Mouse (Mus musculus) heart, embryonic 10.5 days (tissue): ENCODE data around the gene Nfya. TPM values are rescaled to one million over a fixed set of nuclear protein-coding genes. Genes with fewer than 3 reads are reported as not detected.
"Not testable (repeated sequence)": the region's sequence is repeated elsewhere in the genome, so short reads cannot be mapped to it uniquely, and the experiment has no call there.

Source experiments
- DNase-seq: peaks from one replicate; pipeline ENCODE4 v3.0.0-alpha.2; 2017; ENCODE audit warnings: low spot score
- H3K27ac ChIP-seq: fragments of 300-500 bp; sonication (generic); 2 replicates; pipeline ENCODE4 v1.5.1; 2016; ENCODE audit warnings: mild to moderate bottlenecking
- H3K27me3 ChIP-seq: fragments of 300-500 bp; sonication (generic); 2 replicates; pipeline ENCODE4 v1.6.1; 2016; ENCODE audit warnings: mild to moderate bottlenecking; ENCODE audit not compliant: poor library complexity, insufficient read depth, severe bottlenecking
- H3K36me3 ChIP-seq: fragments of 300-500 bp; sonication (generic); 2 replicates; pipeline ENCODE4 v1.6.1; 2016; ENCODE audit warnings: mild to moderate bottlenecking, moderate library complexity
- H3K4me1 ChIP-seq: fragments of 300-500 bp; sonication (generic); 2 replicates; pipeline ENCODE4 v1.6.1; 2016; ENCODE audit warnings: mild to moderate bottlenecking
- H3K4me3 ChIP-seq: fragments of 300-500 bp; sonication (generic); 2 replicates; pipeline ENCODE4 v1.5.1; 2016; ENCODE audit warnings: mild to moderate bottlenecking, moderate library complexity
- H3K9me3 ChIP-seq: fragments of 300-500 bp; sonication (generic); 2 replicates; pipeline ENCODE4 v1.6.1; 2016; ENCODE audit warnings: mild to moderate bottlenecking, moderate library complexity
- WGBS: fragments of 180-500 bp; shearing (Covaris S2); methylation state at CpG from one replicate; pipeline ENCODE4 v1.1.7; 2016; 5-methylcytosine and 5-hydroxymethylcytosine counted together
- polyA plus RNA-seq: library from polyadenylated mRNA; unstranded; fragments of >200 nt; fragmentation: Nextera tagmentation; extraction: Ambion mirVana; gene quantifications from 2 replicates; pipeline ENCODE4 v1.2.1, GENCODE M21; 2016

Gene Nfya
- polyA plus RNA-seq, 1 experiment from 2014 or later: 17.3 TPM

DNA sequence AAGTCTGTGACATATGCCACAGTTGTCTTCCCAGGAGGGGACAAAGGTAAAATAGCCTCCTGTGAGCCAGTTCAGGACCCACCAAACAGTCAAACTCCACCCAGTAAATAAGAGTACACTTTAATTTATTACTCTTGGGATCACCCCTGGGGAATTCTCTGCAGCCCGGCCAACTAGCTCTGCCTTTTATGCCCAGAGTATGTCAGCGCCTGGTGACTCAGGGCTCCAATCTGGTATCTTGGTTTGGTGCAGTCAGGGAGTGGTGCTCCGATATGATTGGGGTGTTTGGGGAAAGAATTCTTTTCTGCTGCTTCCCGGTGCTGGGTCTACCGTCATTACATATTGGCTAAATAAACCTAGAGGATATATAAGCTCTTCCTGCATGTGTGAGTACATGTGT lies 42.9 kb downstream of the Nfya start:
- DNase-seq: no peak
- WGBS: 73% methylated on average over 5 of the region's 5 CpGs
- Histone ChIP-seq H3K36me3 (no peaks in the 10 kb centered on the region), H3K4me3 (no peak overlapping the region), H3K9me3 (no peaks in the 10 kb centered on the region), H3K4me1 (peaks cover 25% of the 10 kb centered on the region), H3K27me3 (no peaks in the 10 kb centered on the region), H3K27ac (no peak overlapping the region)

- Histone ChIP-seq H3K27ac (no peak overlapping the region), H3K9me3 (no peaks in the 10 kb centered on the region), H3K4me1 (peaks cover 29% of the 10 kb centered on the region), H3K27me3 (no peaks in the 10 kb centered on the region), H3K36me3 (no peaks in the 10 kb centered on the region), H3K4me3 (no peak overlapping the region)
- 70% methylated on average over 9 of the region's 9 CpGs for WGBS
- DNase-seq: no peak
These were observed 44.1 kb downstream of the Nfya start for GRCm38 (mm10) chr17:48365511-48366155.

DNA sequence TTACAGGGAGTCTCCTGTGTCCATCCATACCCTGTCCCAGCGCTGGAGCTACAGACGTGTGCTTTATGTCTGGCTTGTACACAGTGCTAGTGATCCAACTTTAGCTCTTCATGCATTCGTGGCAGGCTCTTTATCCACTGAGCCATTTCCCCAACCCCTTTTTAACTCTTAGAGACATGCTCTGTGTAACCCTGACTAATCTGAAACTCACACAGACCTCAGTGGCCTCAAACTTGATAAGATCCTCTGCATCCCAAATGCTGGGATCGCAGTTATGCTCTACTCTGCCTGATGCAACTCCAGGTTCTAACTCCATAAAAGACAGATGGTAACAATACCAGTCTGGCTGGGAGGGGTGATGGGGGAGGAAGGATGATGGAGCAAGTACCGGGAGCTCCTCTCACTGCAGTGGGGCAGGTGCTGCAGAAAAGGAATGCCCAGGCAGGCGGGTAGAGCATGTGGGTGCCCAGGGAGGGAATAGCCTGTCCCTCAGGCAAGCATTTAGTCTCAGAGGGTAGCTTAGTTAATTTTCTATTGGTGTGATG lies 46.2 kb downstream of the Nfya start:
- WGBS: 69% methylated on average over 6 of the region's 6 CpGs

GRCm38 (mm10) chr17:48362966-48363365 lies 46.7 kb downstream of the Nfya start:
- Histone ChIP-seq H3K27me3 (no peaks in the 10 kb centered on the region), H3K27ac (no peak overlapping the region)

More for the DNA sequence above, 46.2 kb downstream of the Nfya start:
- no peak for DNase-seq
- no peaks in the 10 kb centered on the region for H3K9me3 ChIP-seq
- H3K36me3 ChIP-seq: no peaks in the 10 kb centered on the region
- no peak overlapping the region for H3K4me3 ChIP-seq
- peaks cover 33% of the 10 kb centered on the region for H3K4me1 ChIP-seq
- H3K27ac ChIP-seq: 0 out of 2 replicates have a peak overlapping the region, but pooled peaks have one; percentile 3
- no peaks in the 10 kb centered on the region for H3K27me3 ChIP-seq

DNA sequence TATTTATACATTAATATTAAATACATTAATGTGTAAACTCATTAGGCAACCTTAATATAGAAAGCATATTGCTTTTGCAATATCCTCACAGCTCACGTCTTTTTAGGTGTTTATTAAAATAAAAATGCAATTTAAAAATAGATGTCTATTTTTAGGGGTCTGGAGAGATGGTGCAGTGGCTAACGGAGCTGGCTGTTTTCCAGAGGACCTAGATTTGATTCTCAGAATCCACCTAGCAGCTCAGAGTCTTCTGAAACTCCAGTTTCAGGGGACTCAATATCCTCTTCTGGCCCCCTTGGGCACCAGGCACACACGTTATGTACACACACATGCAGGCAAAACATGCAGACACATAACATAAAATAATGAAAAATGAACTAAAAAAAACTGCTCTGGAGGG lies 47.4 kb downstream of the Nfya start:
- no peaks in the 10 kb centered on the region for H3K27me3 ChIP-seq
- no peak overlapping the region for H3K4me3 ChIP-seq
- 51% methylated on average over 3 of the region's 3 CpGs for WGBS
- no peaks in the 10 kb centered on the region for H3K36me3 ChIP-seq
- no peaks in the 10 kb centered on the region for H3K9me3 ChIP-seq
- DNase-seq: no peak
- peaks cover 33% of the 10 kb centered on the region for H3K4me1 ChIP-seq
- H3K27ac ChIP-seq: no peak overlapping the region

More at GRCm38 (mm10) chr17:48362966-48363365, 46.7 kb downstream of the Nfya start:
- peaks cover 33% of the 10 kb centered on the region for H3K4me1 ChIP-seq
- no peaks in the 10 kb centered on the region for H3K36me3 ChIP-seq
- WGBS: 87% methylated on average over 8 of the region's 8 CpGs
- no peak overlapping the region for H3K4me3 ChIP-seq
- DNase-seq: no peak
- no peaks in the 10 kb centered on the region for H3K9me3 ChIP-seq

DNA sequence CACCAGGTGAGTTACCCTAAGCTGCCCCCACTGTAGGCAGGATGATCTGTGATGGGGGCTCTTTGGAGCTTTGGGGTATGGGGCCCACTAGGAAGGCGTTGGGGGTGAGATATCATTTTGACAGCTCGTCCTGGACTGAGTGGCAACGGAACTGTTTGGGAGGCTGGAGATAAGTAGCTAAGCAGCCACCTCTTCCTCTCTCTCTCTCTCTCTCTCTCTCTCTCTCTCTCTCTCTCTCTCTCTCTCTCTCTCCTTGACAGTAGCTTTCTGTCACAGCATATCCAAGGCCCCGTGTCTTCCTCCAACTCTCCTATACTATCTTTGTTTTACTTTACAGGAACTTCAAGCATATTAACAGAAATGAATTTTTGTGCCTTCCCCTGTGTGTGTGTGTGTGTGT lies 49.2 kb downstream of the Nfya start:
- Histone ChIP-seq H3K27ac (no peak overlapping the region), H3K4me3 (no peak overlapping the region), H3K27me3 (no peaks in the 10 kb centered on the region), H3K4me1 (peaks cover 28% of the 10 kb centered on the region), H3K36me3 (no peaks in the 10 kb centered on the region), H3K9me3 (no peaks in the 10 kb centered on the region)
- DNase-seq: no peak
- WGBS: 29% methylated on average over 4 of the region's 4 CpGs

DNA sequence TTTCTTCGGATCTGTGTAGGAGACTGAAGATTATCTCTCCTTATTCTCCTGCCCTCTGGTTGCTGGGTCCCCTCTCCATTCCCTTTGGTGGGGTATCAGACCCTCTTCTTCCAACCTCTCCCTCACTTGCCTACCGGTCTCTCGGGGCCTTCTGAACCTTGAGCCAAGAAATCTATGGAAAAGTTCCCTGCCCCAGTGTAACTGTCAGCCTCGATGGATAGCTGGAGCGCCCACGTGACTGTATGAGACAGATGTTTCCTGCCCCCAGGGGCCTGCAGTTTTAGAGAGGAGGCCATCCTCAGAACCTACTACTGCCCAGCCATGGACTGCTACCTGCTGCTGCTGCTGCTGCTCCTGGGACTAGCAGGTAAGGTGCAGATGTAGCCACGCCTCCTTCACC lies 50.1 kb downstream of the Nfya start, which contains the start of gene Treml1:
Treml1 (plus strand) TSS at position 301 of the 400 bp plus-strand sequence.
- DNase-seq: no peak
- no peak within 1 kb of the TSS for H3K27ac ChIP-seq
- WGBS: 74% methylated on average over 7 of the region's 7 CpGs

DNA sequence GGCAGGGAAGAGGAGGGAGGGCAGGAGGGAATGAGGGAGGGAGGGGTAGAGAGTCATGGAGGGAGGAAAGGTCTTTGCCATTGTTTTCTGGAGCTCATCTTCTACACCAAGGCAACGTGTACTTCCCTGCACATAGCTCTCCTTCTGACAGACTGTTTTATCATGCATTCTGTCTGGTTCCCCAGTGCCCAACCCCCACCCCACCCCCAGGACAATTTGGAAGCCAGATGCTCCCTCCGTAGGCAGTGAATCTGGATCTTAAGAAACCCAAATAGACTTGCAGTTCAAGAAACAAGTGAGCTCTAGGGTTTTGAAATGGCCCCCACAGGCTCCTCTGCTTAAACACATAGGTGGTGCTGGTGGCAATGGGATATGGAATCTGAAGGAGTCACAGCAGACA lies 51.8 kb downstream of the Nfya start:
- no peak for DNase-seq
- peaks cover 13% of the 10 kb centered on the region for H3K4me1 ChIP-seq
- H3K27me3 ChIP-seq: no peaks in the 10 kb centered on the region
- no peaks in the 10 kb centered on the region for H3K9me3 ChIP-seq
- H3K4me3 ChIP-seq: no peak overlapping the region
- WGBS: 53% methylated on average over 2 of the region's 2 CpGs
- no peaks in the 10 kb centered on the region for H3K36me3 ChIP-seq
- no peak overlapping the region for H3K27ac ChIP-seq

More for the DNA sequence above, 50.1 kb downstream of the Nfya start, which contains the start of gene Treml1:
- peaks cover 27% of the 10 kb centered on the region for H3K4me1 ChIP-seq
- no peaks in the 10 kb centered on the region for H3K27me3 ChIP-seq
- no peaks in the 10 kb centered on the region for H3K9me3 ChIP-seq
- no peaks in the 10 kb centered on the region for H3K36me3 ChIP-seq
- no peak within 1 kb of the TSS for H3K4me3 ChIP-seq

DNA sequence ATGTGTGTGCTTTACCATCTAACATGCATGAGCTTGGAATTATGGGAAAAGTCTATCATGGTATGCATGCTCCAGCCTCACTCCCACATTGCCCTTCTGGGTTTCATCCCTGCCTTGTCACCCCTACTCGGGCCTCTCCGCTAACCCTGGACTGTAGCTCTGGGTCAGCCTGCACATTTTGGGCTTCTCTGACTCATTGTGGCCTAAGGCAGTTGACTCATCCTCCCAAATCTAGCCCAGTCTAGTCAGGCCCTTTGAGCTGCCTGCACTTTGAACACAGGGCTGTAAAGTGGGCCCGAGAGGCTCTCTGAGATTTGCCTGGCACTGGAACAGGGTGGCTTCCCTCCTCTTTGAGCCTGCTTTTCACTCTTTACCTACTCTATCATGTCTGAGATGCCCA lies 53.9 kb downstream of the Nfya start:
- H3K4me1 ChIP-seq: peaks cover 6% of the 10 kb centered on the region; the same call in 1 of the 2 replicates
- H3K9me3 ChIP-seq: no peaks in the 10 kb centered on the region
- no peaks in the 10 kb centered on the region for H3K36me3 ChIP-seq
- no peak for DNase-seq
- no peak overlapping the region for H3K4me3 ChIP-seq
- no peak overlapping the region for H3K27ac ChIP-seq
- H3K27me3 ChIP-seq: no peaks in the 10 kb centered on the region
- WGBS: 81% methylated on average over 3 of the region's 3 CpGs

DNA sequence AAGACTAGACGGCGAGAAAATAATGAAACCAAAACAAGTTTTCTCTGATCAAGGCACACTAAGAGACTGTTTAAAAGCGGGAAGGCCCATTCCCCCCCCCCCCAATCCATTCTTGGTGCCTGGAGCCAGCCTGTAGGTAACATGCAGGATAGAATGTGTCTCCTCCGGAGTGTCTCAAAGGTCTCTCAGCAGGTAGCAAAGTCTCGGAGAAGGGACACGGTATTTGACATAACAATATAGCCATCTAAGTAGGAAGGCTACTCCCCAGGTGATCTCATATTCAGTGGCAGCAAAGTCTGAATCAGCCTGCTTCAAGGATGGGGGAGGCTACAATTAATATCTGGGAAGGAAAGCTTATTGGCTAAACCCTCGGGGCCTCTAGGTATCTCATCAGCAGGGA lies 56.7 kb downstream of the Nfya start:
- DNase-seq, H3K4me1 ChIP-seq, H3K27ac ChIP-seq, H3K27me3 ChIP-seq, H3K9me3 ChIP-seq, H3K36me3 ChIP-seq, H3K4me3 ChIP-seq: not testable (repeated sequence)
- WGBS: 75% methylated on average over 7 of the region's 7 CpGs

DNA sequence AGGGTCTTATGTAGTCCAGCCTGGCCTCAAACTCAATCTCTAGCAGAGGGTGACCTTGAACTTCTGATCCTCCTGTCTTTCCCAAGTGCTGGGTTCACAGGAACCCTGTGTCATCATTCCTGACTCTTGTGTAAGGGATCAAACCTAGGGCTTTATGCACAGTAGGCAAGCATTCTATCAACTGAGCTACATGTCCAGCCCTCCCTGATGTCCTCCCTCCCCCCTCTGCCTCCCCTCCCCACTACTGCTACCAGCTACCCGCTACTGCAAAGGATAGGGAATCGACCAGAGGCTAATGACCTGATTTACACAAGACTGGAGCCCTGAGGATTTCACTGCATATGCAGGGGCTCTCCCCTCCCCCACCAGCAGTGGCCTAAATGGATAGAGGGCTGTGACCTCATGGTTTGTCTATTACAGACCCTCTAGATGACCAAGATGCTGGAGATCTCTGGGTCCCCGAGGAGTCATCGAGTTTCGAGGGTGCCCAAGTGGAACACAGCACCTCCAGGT lies 59.0 kb downstream of the Nfya start:
- Histone ChIP-seq H3K36me3 (no peaks in the 10 kb centered on the region), H3K27ac (no peak overlapping the region), H3K4me3 (no peak overlapping the region), H3K4me1 (peaks cover 8% of the 10 kb centered on the region; the same call in 1 of the 2 replicates), H3K9me3 (no peaks in the 10 kb centered on the region), H3K27me3 (peaks cover 8% of the 10 kb centered on the region; the same call in 1 of the 2 replicates)
- 74% methylated on average over 5 of the region's 5 CpGs for WGBS
- DNase-seq: no peak

DNA sequence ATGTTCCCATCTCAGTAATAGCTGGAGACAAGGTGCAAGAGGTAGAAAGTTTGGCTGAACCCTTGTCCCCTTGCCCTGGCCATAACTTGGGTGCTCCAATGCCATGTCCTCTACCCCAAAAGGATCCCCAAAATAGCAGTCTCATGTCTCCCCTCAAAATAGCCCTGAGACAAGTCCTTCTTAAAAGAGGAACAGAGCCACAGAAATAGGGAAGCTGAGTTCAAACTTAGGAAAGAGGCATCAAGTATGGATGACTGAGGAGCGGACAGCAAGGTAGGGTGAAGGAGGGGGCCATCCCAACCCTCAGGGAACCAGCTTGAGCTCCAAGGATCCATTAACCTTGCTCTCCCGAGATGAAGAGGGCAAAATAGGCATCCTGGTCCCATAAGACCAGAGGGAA lies 62.4 kb downstream of the Nfya start:
- 73% methylated on average over 2 of the region's 2 CpGs for WGBS
- no peak for DNase-seq
- Histone ChIP-seq H3K9me3 (no peaks in the 10 kb centered on the region), H3K27ac (no peak overlapping the region), H3K4me3 (no peak overlapping the region), H3K4me1 (peaks cover 8% of the 10 kb centered on the region; the same call in 1 of the 2 replicates), H3K36me3 (no peaks in the 10 kb centered on the region), H3K27me3 (peaks cover 8% of the 10 kb centered on the region; the same call in 1 of the 2 replicates)

DNA sequence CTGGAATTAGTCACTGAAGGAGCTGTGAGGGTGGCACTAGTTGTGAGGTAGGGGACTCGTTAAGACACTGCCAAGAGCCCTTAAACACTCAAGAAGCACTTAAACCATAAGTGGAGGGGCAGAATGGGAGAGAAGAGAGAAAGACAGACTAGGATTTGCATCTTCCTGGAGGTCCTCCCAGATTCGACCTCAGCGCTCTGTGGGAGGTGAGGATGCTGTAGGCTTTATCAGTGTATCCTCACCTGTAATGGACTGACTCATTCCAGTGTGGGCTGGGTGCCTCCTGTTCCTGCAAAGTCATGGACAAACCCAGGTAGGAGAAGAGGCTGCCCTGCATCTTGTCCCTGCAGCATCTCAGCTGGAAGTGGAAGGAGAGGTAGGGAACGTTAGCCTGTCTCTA lies 62.9 kb downstream of the Nfya start:
- H3K4me1 ChIP-seq: peaks cover 8% of the 10 kb centered on the region; the same call in 1 of the 2 replicates
- no peaks in the 10 kb centered on the region for H3K9me3 ChIP-seq
- WGBS: 53% methylated on average over 4 of the region's 4 CpGs
- H3K36me3 ChIP-seq: no peaks in the 10 kb centered on the region
- H3K4me3 ChIP-seq: no peak overlapping the region
- no peak overlapping the region for H3K27ac ChIP-seq
- H3K27me3 ChIP-seq: peaks cover 8% of the 10 kb centered on the region; the same call in 1 of the 2 replicates
- no peak for DNase-seq
